Mouse (Mus musculus): ENCODE measurements around the gene Krtap19-3. TPM values are rescaled to one million over a fixed set of nuclear protein-coding genes. Genes with fewer than 3 reads are reported as not detected.

Krtap19-3 gene
- not detected in 2 replicates for polyA plus RNA-seq (2012; rRNA removed)

GRCm38 (mm10) chr16:88877938-88878337 lies at the start of gene Krtap19-3:
Gene Krtap19-3 (minus strand): TSS chr16:88878038.

GRCm38 (mm10) chr16:88896357-88896756 lies 18.5 kb upstream of the Krtap19-3 start, which contains the start of gene Krtap19-5:
Gene Krtap19-5 (minus strand): TSS chr16:88896457.

GRCm38 (mm10) chr16:88884989-88885388 lies 7.2 kb upstream of the Krtap19-3 start, which contains the start of gene Krtap19-4:
Gene Krtap19-4 (minus strand): TSS chr16:88885089.

GRCm38 (mm10) chr16:88874169-88874568 lies 3.7 kb downstream of the Krtap19-3 start, which contains the start of gene Krtap19-2:
Gene Krtap19-2 (minus strand): TSS chr16:88874269.

DNA sequence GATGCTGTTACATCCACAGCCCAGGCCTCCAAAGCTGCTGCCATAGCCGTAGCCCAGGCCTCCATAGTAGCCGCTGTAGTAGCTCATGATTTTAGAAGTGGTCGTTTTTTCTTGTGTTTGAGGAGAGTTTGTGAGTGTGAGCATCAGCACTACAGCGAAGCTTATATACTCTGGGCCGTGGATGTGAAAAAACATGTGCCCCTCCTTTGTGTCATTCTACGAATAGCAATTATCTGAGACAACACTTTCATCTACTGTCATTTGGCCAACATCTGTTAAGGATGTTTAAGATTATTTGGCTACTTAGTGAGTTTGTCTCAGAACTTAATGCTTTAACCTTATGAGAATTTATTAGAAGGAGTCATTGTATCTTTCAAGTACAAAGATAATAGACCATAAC lies 8.5 kb downstream of the Krtap19-3 start, which contains the start of gene Krtap19-1:
Gene Krtap19-1 (minus strand): TSS at position 101 of the 400 bp plus-strand sequence.

Other genes with a start within 250 kb of the Krtap19-3 start
- not detected in 2 replicates for gene Krtap26-1, start 230.2 kb downstream of the Krtap19-3 start, polyA plus RNA-seq (2012; rRNA removed)
- gene Krtap27-1, start 206.4 kb downstream of the Krtap19-3 start, polyA plus RNA-seq (2012; rRNA removed): not detected in 2 replicates
- not detected in 2 replicates for gene 2310061N02Rik, start 170.1 kb downstream of the Krtap19-3 start, polyA plus RNA-seq (2012; rRNA removed)
- gene Krtap13-1, start 149.2 kb downstream of the Krtap19-3 start, polyA plus RNA-seq (2012; rRNA removed): not detected in 2 replicates
- gene Krtap13, start 126.4 kb downstream of the Krtap19-3 start, polyA plus RNA-seq (2012; rRNA removed): not detected in 2 replicates
- not detected in 2 replicates for gene 2310034C09Rik, start 119.2 kb downstream of the Krtap19-3 start, polyA plus RNA-seq (2012; rRNA removed)
- not detected in 2 replicates for gene 2310057N15Rik, start 103.8 kb downstream of the Krtap19-3 start, polyA plus RNA-seq (2012; rRNA removed)
- gene Gm5965, start 100.1 kb downstream of the Krtap19-3 start, polyA plus RNA-seq (2012; rRNA removed): not detected in 2 replicates
- gene Gm20741, start 65.8 kb downstream of the Krtap19-3 start, polyA plus RNA-seq (2012; rRNA removed): not detected in 2 replicates
- not detected in 2 replicates for gene Krtap15, start 57.8 kb downstream of the Krtap19-3 start, polyA plus RNA-seq (2012; rRNA removed)
- not detected in 2 replicates for gene Krtap14, start 51.9 kb downstream of the Krtap19-3 start, polyA plus RNA-seq (2012; rRNA removed)
- gene Krtap19-1, start 8.6 kb downstream of the Krtap19-3 start, polyA plus RNA-seq (2012; rRNA removed): not detected in 2 replicates
- not detected in 2 replicates for gene Krtap19-2, start 3.8 kb downstream of the Krtap19-3 start, polyA plus RNA-seq (2012; rRNA removed)
- gene Krtap19-4, start 7.1 kb upstream of the Krtap19-3 start, polyA plus RNA-seq (2012; rRNA removed): not detected in 2 replicates
- gene Krtap19-5, start 18.4 kb upstream of the Krtap19-3 start, polyA plus RNA-seq (2012; rRNA removed): not detected in 2 replicates
- not detected in 2 replicates for gene Krtap19-9b, start 54.2 kb upstream of the Krtap19-3 start, polyA plus RNA-seq (2012; rRNA removed)
- gene Krtap16-3, start 84.8 kb upstream of the Krtap19-3 start, polyA plus RNA-seq (2012; rRNA removed): not detected in 2 replicates
- gene Krtap22-2, start 132.7 kb upstream of the Krtap19-3 start, polyA plus RNA-seq (2012; rRNA removed): not detected in 2 replicates
- not detected in 2 replicates for gene Gm10229, start 137.2 kb upstream of the Krtap19-3 start, polyA plus RNA-seq (2012; rRNA removed)
- gene Krtap6-1, start 153.7 kb upstream of the Krtap19-3 start, polyA plus RNA-seq (2012; rRNA removed): not detected in 2 replicates
- gene Gm10228, start 163.4 kb upstream of the Krtap19-3 start, polyA plus RNA-seq (2012; rRNA removed): not detected in 2 replicates
- not detected in 2 replicates for gene Krtap6-5, start 169.8 kb upstream of the Krtap19-3 start, polyA plus RNA-seq (2012; rRNA removed)
- not detected in 2 replicates for gene 1110025L11Rik, start 186.0 kb upstream of the Krtap19-3 start, polyA plus RNA-seq (2012; rRNA removed)
- gene Krtap6-3, start 206.0 kb upstream of the Krtap19-3 start, polyA plus RNA-seq (2012; rRNA removed): not detected in 2 replicates